Mouse (Mus musculus): Measurements from ENCODE around the gene Rhot2. TPM values are rescaled to one million over a fixed set of nuclear protein-coding genes. Genes with fewer than 3 reads are reported as not detected.

Gene Rhot2
- total RNA-seq, 4 experiments from 2014 or later: 81.2 to 107 (median 93.1) TPM

DNA sequence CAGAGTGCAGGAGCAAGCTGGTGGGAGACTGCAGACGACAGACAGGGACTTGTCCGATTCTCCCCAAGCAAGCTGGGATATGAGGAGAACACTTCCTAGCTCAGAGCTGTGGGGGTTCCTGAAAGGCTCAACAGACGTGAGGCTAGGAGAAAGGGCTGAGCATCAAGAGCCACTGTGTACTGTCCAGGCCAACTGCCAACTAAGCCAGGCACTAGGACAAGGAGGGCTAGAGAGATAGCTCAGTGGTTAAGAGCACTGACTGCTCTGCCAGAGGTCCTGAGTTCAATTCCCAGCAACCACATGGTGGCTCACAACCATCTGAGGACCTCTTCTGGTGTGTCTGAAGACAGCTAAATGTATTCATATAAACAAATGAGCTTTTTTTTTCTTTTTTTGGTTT lies 2.1 kb downstream of the Rhot2 start:
- no peak for DNase-seq (ENCODE audit: low spot score in 2 of 2)

GRCm38 (mm10) chr17:25841117-25841880 lies 3.4 kb downstream of the Rhot2 start, which contains the start of gene Gm20683:
Gene Gm20683 (minus strand): TSS chr17:25841763.
- DNase-seq (ENCODE audit: low spot score in 2 of 2): no peak

GRCm38 (mm10) chr17:25840519-25840918 lies 4.1 kb downstream of the Rhot2 start:
- DNase-seq (ENCODE audit: low spot score in 2 of 2): no peak

- no peak for DNase-seq (ENCODE audit: low spot score in 2 of 2)
Measured at GRCm38 (mm10) chr17:25839455-25840235, 5.0 kb downstream of the Rhot2 start.

- DNase-seq (ENCODE audit: low spot score in 2 of 2): no peak
Measured at GRCm38 (mm10) chr17:25838904-25839303, 5.7 kb downstream of the Rhot2 start.

GRCm38 (mm10) chr17:25837533-25837932 lies 7.1 kb downstream of the Rhot2 start:
- DNase-seq (ENCODE audit: low spot score in 2 of 2): no peak

DNA sequence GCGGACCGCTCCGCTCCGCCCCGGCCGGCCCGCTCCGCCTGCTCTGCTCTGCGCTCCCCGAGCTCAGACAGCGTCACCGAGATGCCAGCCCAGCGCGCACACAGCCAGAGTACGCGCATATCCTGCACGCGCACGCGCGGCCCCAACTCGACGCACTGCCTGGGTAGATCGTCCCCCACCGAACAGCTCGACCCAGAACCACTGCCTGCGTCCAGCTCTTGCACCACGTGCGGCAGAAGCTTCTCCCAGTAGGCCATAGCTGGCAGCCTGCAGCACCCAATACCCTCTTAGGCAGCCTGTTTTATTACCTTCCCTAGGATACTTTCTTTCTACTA lies 7.6 kb downstream of the Rhot2 start, which contains the start of gene Rhbdl1:
Gene Rhbdl1 (minus strand): TSS at position 220 of the 335 bp plus-strand sequence.
- peak; percentile 79 to 85 for DNase-seq (ENCODE audit: low spot score in 2 of 2)

DNA sequence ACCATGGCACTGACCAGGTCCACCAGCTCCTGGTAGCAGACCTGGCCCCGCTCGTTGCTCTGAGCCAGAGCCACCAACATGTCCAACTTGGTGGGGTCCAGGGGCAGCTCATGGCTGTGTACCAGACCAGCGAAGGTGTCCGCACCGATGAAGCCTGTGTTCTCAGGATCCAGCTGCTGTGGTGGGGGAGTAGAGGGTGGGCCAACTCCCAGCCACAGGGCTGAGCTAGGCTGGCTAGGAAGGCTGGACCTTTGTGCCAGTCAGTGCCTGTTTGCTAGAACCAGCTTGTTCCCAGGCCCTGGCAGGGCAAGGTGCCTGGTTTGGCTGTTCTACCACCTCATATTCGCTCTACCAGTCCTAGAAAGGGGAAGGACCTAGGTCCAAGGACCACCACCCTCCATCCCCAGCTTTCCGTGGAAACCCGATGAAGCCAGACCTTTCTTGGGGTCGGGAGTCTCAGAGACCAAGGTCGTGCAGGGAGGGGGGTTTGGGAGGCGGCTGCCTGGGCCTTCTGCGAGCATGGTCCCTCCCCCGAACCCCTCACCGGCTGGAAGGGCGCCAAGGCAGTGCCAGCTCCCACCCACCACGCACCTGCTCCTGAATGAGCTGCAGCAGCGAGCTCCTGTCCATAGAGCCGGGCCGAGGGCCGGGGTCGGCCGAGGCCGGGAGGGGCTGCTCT lies 8.1 kb downstream of the Rhot2 start:
- DNase-seq (ENCODE audit: low spot score in 2 of 2): peak in 1 of 2 experiments; percentile 53

- DNase-seq (ENCODE audit: low spot score in 2 of 2): no peak
Measured at GRCm38 (mm10) chr17:25835816-25836215, 8.8 kb downstream of the Rhot2 start.

DNA sequence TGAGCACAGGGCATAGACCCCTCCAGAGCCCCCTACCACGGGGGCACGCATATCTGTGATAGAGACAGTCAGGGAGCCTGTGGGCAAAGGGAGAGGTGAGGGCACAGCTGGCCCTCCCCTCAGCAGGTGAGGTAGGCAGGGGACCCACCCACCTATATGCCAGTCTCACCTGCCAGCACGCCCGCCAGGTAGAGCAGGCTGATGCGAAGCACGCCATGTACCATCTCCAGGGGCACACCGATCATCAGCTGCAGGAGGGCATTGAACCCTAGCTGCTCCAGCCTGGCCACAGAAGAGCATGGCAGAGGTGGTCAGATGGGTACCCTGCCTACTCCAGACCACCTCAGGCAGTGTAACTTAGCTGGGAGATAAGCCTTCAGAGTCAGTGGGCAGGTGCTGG lies 9.3 kb downstream of the Rhot2 start:
- DNase-seq (ENCODE audit: low spot score in 2 of 2): no peak

DNA sequence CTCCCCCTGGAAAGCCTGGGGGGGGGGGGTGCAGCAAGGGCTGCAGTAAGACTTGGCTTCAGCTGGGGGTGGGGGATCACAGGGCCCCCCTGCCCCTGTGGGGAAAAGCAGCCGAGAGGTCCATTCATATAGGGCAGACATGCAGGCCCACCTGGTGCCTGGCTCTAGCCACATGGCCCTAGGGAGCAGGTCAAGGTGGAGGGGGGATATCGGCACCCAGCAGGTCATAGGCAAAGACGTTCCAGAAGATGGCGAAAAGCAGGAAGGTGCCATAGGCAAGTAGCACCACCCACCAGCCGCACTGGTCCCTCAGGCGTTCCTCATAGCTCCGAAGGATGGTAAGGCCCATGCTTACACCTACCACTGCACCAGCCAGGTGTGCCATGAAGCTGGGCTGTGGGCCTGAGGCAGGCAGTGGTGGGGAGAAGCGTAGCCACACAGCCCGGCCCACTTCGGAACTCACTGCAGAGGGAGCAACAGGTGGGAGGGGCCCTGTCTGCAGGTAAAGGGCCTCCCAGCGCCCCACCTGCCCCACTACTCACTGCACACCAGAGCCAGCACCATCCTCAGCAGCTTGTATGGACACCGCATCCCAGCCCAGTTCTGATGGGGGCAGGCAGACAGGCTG lies 9.9 kb downstream of the Rhot2 start:
- no peak for DNase-seq (ENCODE audit: low spot score in 2 of 2)

DNA sequence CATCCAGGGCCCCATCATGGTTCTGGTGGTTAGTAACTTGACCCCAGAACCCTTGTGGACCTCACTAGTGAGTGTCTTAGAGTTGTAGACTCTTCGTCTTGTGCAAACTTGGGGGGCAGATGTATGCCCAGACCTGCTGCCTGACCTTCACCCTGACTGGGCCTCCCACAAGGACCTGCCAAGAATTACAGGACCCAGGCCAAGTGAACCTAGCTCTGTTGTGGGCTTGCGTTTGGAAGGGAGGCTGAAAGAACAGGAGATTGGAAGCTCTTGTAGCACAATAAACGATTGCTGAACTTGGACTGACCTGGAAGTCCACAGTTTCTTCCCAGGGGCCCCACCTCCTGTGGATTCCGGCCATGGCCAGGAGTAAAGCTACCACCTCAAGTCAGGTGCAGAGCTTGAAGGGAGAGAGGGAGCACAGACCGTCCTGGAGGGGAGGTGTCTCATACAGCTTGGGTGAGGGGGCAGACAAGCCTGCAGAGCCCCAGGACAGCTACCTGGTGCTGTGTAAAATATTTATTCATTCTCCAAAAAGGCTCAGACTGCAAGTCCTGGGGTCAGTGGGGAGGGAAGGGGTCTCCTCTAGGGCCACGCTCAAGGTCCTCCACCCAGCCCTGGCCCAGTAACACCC lies 10.6 kb downstream of the Rhot2 start:
- no peak for DNase-seq (ENCODE audit: low spot score in 2 of 2)

GRCm38 (mm10) chr17:25833291-25833663 lies 11.4 kb downstream of the Rhot2 start, which contains the start of gene Stub1:
Gene Stub1 (minus strand): TSS chr17:25833404.
- DNase-seq (ENCODE audit: low spot score in 2 of 2): peak; percentile 85 to 87

DNA sequence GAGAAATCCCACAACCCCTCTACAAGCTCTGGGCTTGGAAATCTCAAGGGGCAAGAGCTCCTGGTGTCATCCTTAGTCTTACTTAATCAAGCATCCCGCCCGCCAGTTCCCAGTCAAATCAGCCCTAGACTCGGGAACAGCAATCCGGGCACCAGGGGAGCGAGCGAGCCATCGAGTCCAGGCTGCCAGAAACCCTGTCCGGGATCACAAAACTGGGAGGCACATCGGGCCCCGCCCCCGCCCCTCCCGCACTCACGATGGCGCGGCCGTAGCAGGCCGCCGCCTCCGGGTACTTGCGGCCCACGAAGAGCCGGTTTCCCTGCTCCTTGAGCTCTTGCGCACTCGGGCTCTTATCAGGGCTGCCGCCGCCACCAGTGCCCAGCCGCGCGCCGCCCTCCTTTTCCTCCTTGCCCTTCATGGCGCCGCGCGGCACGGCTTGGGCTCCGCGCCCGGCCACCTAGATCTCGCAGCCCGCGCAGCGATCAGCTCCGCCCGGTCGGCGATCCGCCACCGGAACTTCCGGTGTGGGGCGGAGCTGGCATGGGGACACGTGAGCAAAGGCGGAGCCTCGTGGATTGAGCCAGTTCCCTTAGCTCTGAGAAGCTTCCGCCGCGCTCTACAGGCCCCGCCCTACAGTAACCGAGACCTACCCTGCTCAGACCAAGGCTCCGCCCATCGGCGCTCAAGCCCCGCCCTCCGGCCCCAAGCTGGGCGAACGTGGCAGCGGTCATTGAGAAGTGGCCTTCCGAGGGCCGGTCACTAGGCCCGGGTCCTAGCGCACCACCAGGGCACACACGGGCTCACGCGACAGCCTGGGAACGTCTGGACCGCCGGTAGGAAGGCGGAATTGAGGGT lies 12.0 kb downstream of the Rhot2 start:
- peak; percentile 98 to 99 for DNase-seq (ENCODE audit: low spot score in 2 of 2)

- DNase-seq (ENCODE audit: low spot score in 2 of 2): no peak
Measured at GRCm38 (mm10) chr17:25831451-25832281, 13.0 kb downstream of the Rhot2 start.

- no peak for DNase-seq (ENCODE audit: low spot score in 2 of 2)
Measured at GRCm38 (mm10) chr17:25830806-25831431, 13.7 kb downstream of the Rhot2 start.

DNA sequence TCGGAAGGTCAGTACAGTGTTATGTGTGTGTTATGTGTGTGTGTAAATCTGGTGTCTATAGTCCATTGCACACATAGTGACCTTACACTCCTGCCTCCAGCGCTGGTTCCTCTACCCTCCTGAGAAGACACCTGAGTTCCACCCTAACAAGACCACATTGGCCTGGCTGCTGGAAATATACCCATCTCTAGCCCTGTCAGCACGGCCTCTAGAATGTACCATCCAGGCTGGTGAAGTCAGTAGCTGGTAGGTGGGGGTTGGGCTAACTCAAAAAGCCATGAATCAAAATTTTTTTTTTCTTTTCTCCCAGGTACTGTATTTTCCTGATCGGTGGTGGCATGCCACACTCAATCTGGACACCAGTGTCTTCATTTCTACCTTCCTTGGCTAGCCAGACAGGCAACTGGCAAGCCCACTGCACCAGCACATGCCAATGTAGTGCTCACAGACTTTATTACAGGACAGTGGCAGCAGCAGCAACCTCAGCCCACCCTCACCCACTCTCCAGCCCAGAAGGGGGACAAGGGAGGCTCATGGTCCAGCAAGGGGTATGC lies 14.4 kb downstream of the Rhot2 start:
- DNase-seq (ENCODE audit: low spot score in 2 of 2): no peak

DNA sequence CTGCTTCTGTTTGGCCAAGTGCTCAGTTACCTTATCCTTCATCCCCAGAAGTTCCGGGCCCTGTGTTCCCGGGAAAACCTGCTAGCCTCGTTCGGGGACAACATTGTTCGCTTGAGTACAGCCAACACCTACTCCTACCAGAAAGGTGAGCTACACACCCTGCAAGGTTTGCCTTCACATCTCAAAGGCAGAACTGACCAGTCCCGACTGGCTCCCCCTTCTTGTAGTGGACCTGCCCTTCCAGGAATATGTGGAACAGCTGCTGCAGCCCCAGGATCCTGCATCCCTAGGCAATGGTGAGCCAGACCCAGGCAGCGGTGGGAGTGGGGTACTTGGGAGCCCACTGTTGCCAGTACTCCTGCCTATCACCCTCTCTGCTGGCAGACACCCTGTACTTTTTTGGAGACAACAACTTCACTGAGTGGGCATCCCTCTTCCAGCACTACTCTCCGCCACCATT lies 15.1 kb downstream of the Rhot2 start:
- no peak for DNase-seq (ENCODE audit: low spot score in 2 of 2)

All from layer of hippocampus, adult 8-10 months (tissue).